Mouse (Mus musculus) fat pad, adult 2 months (tissue): ENCODE data around the gene Dnajb3.
"Not testable (repeated sequence)": the region's sequence is repeated elsewhere in the genome, so short reads cannot be mapped to it uniquely, and the experiment has no call there.

ENCODE experiments used
- DNase-seq: peaks from one replicate; pipeline ENCODE4 v3.0.0-alpha.2; 2011; ENCODE audit warnings: low read depth, low spot score; ENCODE audit errors: extremely low read depth

Gene Dnajb3

GRCm38 (mm10) chr1:88217144-88217543 lies 11.6 kb upstream of the Dnajb3 start:
- DNase-seq, result no peak

GRCm38 (mm10) chr1:88216551-88216950 lies 11.0 kb upstream of the Dnajb3 start:
- no peak for DNase-seq

- no peak for DNase-seq
Measured at GRCm38 (mm10) chr1:88215466-88216380, 10.1 kb upstream of the Dnajb3 start.

GRCm38 (mm10) chr1:88214462-88214952 lies 8.9 kb upstream of the Dnajb3 start:
- no peak for DNase-seq

GRCm38 (mm10) chr1:88213766-88214461 lies 8.3 kb upstream of the Dnajb3 start:
- no peak for DNase-seq

GRCm38 (mm10) chr1:88213061-88213460 lies 7.5 kb upstream of the Dnajb3 start:
- DNase-seq, result no peak

GRCm38 (mm10) chr1:88212341-88213045 lies 6.9 kb upstream of the Dnajb3 start:
- no peak for DNase-seq

- peak; percentile 98 for DNase-seq
Measured at GRCm38 (mm10) chr1:88211812-88212211, 6.2 kb upstream of the Dnajb3 start, which contains the start of gene Ugt1a1. TSS of gene Ugt1a1 (plus strand) at chr1:88211959.

GRCm38 (mm10) chr1:88206843-88207479 lies 1.4 kb upstream of the Dnajb3 start:
- DNase-seq, result no peak

GRCm38 (mm10) chr1:88200456-88200855 lies 5.1 kb downstream of the Dnajb3 start, which contains the start of gene Ugt1a2:
TSS of gene Ugt1a2 (plus strand) at chr1:88200601.
- no peak for DNase-seq

- DNase-seq, result no peak
Measured at GRCm38 (mm10) chr1:88199996-88200395, 5.6 kb downstream of the Dnajb3 start.

- no peak for DNase-seq
Measured at GRCm38 (mm10) chr1:88197443-88197842, 8.1 kb downstream of the Dnajb3 start.

GRCm38 (mm10) chr1:88195687-88196086 lies 9.9 kb downstream of the Dnajb3 start:
- no peak for DNase-seq

- no peak for DNase-seq
Measured at GRCm38 (mm10) chr1:88192136-88192535, 13.4 kb downstream of the Dnajb3 start.

- DNase-seq, result no peak
Measured at GRCm38 (mm10) chr1:88186325-88186935, 19.2 kb downstream of the Dnajb3 start.

- no peak for DNase-seq
Measured at GRCm38 (mm10) chr1:88179657-88180056, 25.9 kb downstream of the Dnajb3 start.

- DNase-seq, result not testable (repeated sequence)
Measured at GRCm38 (mm10) chr1:88172190-88172589, 33.4 kb downstream of the Dnajb3 start.

- no peak for DNase-seq
Measured at GRCm38 (mm10) chr1:88165711-88166110, 39.9 kb downstream of the Dnajb3 start, which contains the start of gene Ugt1a5. TSS of gene Ugt1a5 (plus strand) at chr1:88166012.

GRCm38 (mm10) chr1:88158430-88158829 lies 47.2 kb downstream of the Dnajb3 start:
- no peak for DNase-seq
